Mouse (Mus musculus): ENCODE data around the gene Pkmyt1. TPM values are rescaled to one million over a fixed set of nuclear protein-coding genes. Genes with fewer than 3 reads are reported as not detected.
A peak's percentile ranks its signal among the peaks of the same experiment; 100 is the strongest.

Gene Pkmyt1
- polyA plus RNA-seq, 1 experiment from 2014 or later = 21.8 TPM

GRCm38 (mm10) chr17:23725477-23725876 is 659 bp upstream of the Pkmyt1 start:
- Histone ChIP-seq H3K4me1 (replicated peaks) (peaks cover 14% of the 10 kb centered on the region), H3K27me3 (no peaks in the 10 kb centered on the region), H3K9ac (peak overlapping the region; percentile 44), H3K9me3 (no peaks in the 10 kb centered on the region), H3K27ac (replicated peaks) (peak overlapping the region; percentile 75), H3K36me3 (no peaks in the 10 kb centered on the region), H3K4me2 (peak overlapping the region; percentile 85), H3K4me3 (peak overlapping the region; percentile 68)
- ATAC-seq (ENCODE audit: low FRiP score, low read depth) = no peak
- whole genome bisulfite sequencing = 66% methylated on average over 4 of the region's 4 CpGs

- Histone ChIP-seq H3K4me3 (peak overlapping the region; percentile 68), H3K27ac (replicated peaks) (peak overlapping the region; percentile 70; the same call in 1 of the 2 replicates), H3K9ac (peak overlapping the region; percentile 53), H3K9me3 (no peaks in the 10 kb centered on the region), H3K27me3 (no peaks in the 10 kb centered on the region), H3K4me1 (replicated peaks) (peaks cover 14% of the 10 kb centered on the region), H3K36me3 (no peaks in the 10 kb centered on the region), H3K4me2 (peak overlapping the region; percentile 85)
- ATAC-seq (ENCODE audit: low FRiP score, low read depth) = peak; percentile 82
- WGBS = 0% methylated on average over 20 of the region's 20 CpGs
These were observed 614 bp downstream of the Pkmyt1 start for GRCm38 (mm10) chr17:23726758-23727142.

- no peak overlapping the region for H3K4me2 ChIP-seq
- no peak overlapping the region for H3K27ac ChIP-seq (replicated peaks)
- H3K4me3 ChIP-seq = no peak overlapping the region
- H3K4me1 ChIP-seq (replicated peaks) = peaks cover 13% of the 10 kb centered on the region
- H3K9me3 ChIP-seq = no peaks in the 10 kb centered on the region
- H3K27me3 ChIP-seq = no peaks in the 10 kb centered on the region
- no peaks in the 10 kb centered on the region for H3K36me3 ChIP-seq
- no peak for ATAC-seq (ENCODE audit: low FRiP score, low read depth)
- WGBS = 77% methylated on average over 1 of the region's 1 CpGs
- H3K9ac ChIP-seq = no peak overlapping the region
These were observed 4.3 kb downstream of the Pkmyt1 start for GRCm38 (mm10) chr17:23730441-23730840.

- Histone ChIP-seq H3K27me3 (no peaks in the 10 kb centered on the region), H3K9ac (no peak overlapping the region), H3K27ac (replicated peaks) (no peak overlapping the region), H3K9me3 (no peaks in the 10 kb centered on the region), H3K36me3 (0 out of 2 replicates have a peak, but pooled peaks cover 12% of the 10 kb centered on the region), H3K4me1 (replicated peaks) (peaks cover 21% of the 10 kb centered on the region), H3K4me2 (no peak overlapping the region), H3K4me3 (no peak overlapping the region)
- WGBS = 45% methylated on average over 1 of the region's 1 CpGs
- no peak for ATAC-seq (ENCODE audit: low FRiP score, low read depth)
These were observed 8.2 kb downstream of the Pkmyt1 start for GRCm38 (mm10) chr17:23734341-23734740.

GRCm38 (mm10) chr17:23737493-23738445 is 11.6 kb downstream of the Pkmyt1 start:
- 62% methylated on average over 15 of the region's 15 CpGs for WGBS
- H3K4me3 ChIP-seq = peak overlapping the region; percentile 73; the same call in 1 of the 2 replicates

GRCm38 (mm10) chr17:23738836-23739201 is 12.7 kb downstream of the Pkmyt1 start:
- Histone ChIP-seq H3K27me3 (peaks cover 31% of the 10 kb centered on the region), H3K4me2 (peak overlapping the region; percentile 89), H3K4me1 (replicated peaks) (peaks cover 36% of the 10 kb centered on the region), H3K9ac (peak overlapping the region; percentile 75), H3K36me3 (0 out of 2 replicates have a peak, but pooled peaks cover 12% of the 10 kb centered on the region), H3K4me3 (peak overlapping the region; percentile 73), H3K27ac (replicated peaks) (peak overlapping the region; percentile 84), H3K9me3 (no peaks in the 10 kb centered on the region)
- ATAC-seq (ENCODE audit: low FRiP score, low read depth) = no peak
- WGBS = 40% methylated on average over 2 of the region's 2 CpGs

More at GRCm38 (mm10) chr17:23737493-23738445, 11.6 kb downstream of the Pkmyt1 start:
- no peak overlapping the region for H3K9ac ChIP-seq
- H3K27ac ChIP-seq (replicated peaks) = no peak overlapping the region
- no peak for ATAC-seq (ENCODE audit: low FRiP score, low read depth)
- peaks cover 21% of the 10 kb centered on the region for H3K27me3 ChIP-seq
- H3K9me3 ChIP-seq = no peaks in the 10 kb centered on the region
- peaks cover 36% of the 10 kb centered on the region for H3K4me1 ChIP-seq (replicated peaks)
- peak overlapping the region; percentile 89 for H3K4me2 ChIP-seq
- H3K36me3 ChIP-seq = 0 out of 2 replicates have a peak, but pooled peaks cover 12% of the 10 kb centered on the region

GRCm38 (mm10) chr17:23739202-23740135 is 13.3 kb downstream of the Pkmyt1 start:
- Histone ChIP-seq H3K4me2 (peak overlapping the region; percentile 89), H3K27ac (replicated peaks) (peak overlapping the region; percentile 84), H3K4me1 (replicated peaks) (peaks cover 37% of the 10 kb centered on the region), H3K9me3 (no peaks in the 10 kb centered on the region), H3K4me3 (peak overlapping the region; percentile 73), H3K9ac (peak overlapping the region; percentile 75), H3K36me3 (0 out of 2 replicates have a peak, but pooled peaks cover 12% of the 10 kb centered on the region), H3K27me3 (peaks cover 36% of the 10 kb centered on the region)
- under 1% methylated on average over 47 of the region's 48 CpGs for WGBS
- ATAC-seq (ENCODE audit: low FRiP score, low read depth) = peak; percentile 27

- Histone ChIP-seq H3K9me3 (no peaks in the 10 kb centered on the region), H3K36me3 (0 out of 2 replicates have a peak, but pooled peaks cover 12% of the 10 kb centered on the region), H3K4me2 (peak overlapping the region; percentile 89), H3K27me3 (peaks cover 43% of the 10 kb centered on the region), H3K27ac (replicated peaks) (peak overlapping the region; percentile 84), H3K9ac (peak overlapping the region; percentile 75), H3K4me3 (peak overlapping the region; percentile 73), H3K4me1 (replicated peaks) (peaks cover 44% of the 10 kb centered on the region)
- ATAC-seq (ENCODE audit: low FRiP score, low read depth) = peak; percentile 88
- under 1% methylated on average over 37 of the region's 46 CpGs for WGBS
These were observed 14.0 kb downstream of the Pkmyt1 start for GRCm38 (mm10) chr17:23740136-23740584.

GRCm38 (mm10) chr17:23740598-23741021 is 14.5 kb downstream of the Pkmyt1 start, which contains the start of gene Paqr4:
Paqr4 (minus strand) TSS chr17:23740867.
- H3K9me3 ChIP-seq = no peaks in the 10 kb centered on the region
- H3K4me3 ChIP-seq = peak within 1 kb of the TSS; percentile 73
- H3K4me2 ChIP-seq = peak within 1 kb of the TSS; percentile 89
- peak within 1 kb of the TSS; percentile 75 for H3K9ac ChIP-seq
- ATAC-seq (ENCODE audit: low FRiP score, low read depth) = no peak; the same call in 1 of the 2 replicates
- 0 out of 2 replicates have a peak, but pooled peaks cover 11% of the 10 kb centered on the region for H3K36me3 ChIP-seq
- H3K27me3 ChIP-seq = peaks cover 45% of the 10 kb centered on the region
- H3K27ac ChIP-seq (replicated peaks) = peak within 1 kb of the TSS; percentile 84
- peaks cover 48% of the 10 kb centered on the region for H3K4me1 ChIP-seq (replicated peaks)
- 8% methylated on average over 13 of the region's 13 CpGs for WGBS

GRCm38 (mm10) chr17:23741359-23742209 is 15.4 kb downstream of the Pkmyt1 start:
- Histone ChIP-seq H3K4me2 (peak overlapping the region; percentile 50; the same call in 1 of the 2 replicates), H3K9me3 (no peaks in the 10 kb centered on the region), H3K36me3 (0 out of 2 replicates have a peak, but pooled peaks cover 3% of the 10 kb centered on the region), H3K27ac (replicated peaks) (no peak overlapping the region), H3K4me3 (peak overlapping the region; percentile 30), H3K4me1 (replicated peaks) (peaks cover 56% of the 10 kb centered on the region), H3K9ac (no peak overlapping the region), H3K27me3 (peaks cover 48% of the 10 kb centered on the region)
- WGBS = 51% methylated on average over 38 of the region's 38 CpGs
- ATAC-seq (ENCODE audit: low FRiP score, low read depth) = no peak

All from hindbrain, embryonic 15.5 days (tissue).